Mouse (Mus musculus) left cerebral cortex, adult 6 months (tissue): ENCODE data around the gene Ghitm. TPM values are rescaled to one million over a fixed set of nuclear protein-coding genes. Genes with fewer than 3 reads are reported as not detected.

Experiments used
- long read RNA-seq, 2 experiments: library from polyadenylated mRNA; unstranded; transcript quantifications; one replicate each; pipeline ENCODE4 v2.0.0; 2019 to 2020
- polyA plus RNA-seq: library from polyadenylated mRNA; unstranded; fragments of <200 nt; fragmentation: Nextera tagmentation; gene quantifications from 2 replicates; pipeline ENCODE4 v1.2.3, GENCODE M21; 2021

The Ghitm gene
- polyA plus RNA-seq: 717 and 756 TPM in 2 replicates
- long read RNA-seq, experiment 1, transcript Ghitm-202 (9 exons, 3,188 nt): major isoform, 3,148 of 4,175 reads
- long read RNA-seq, experiment 1, transcript Ghitm-201 (9 exons, 2,573 nt): minor isoform, 452 of 4,175 reads
- long read RNA-seq, experiment 1, partial matches to known transcripts: 240 of 4,175 reads
- long read RNA-seq, experiment 1, other reads (novel, unspliced or antisense): 335 of 4,175 reads
- long read RNA-seq, experiment 2, transcript Ghitm-202 (9 exons, 3,188 nt): major isoform, 486 of 771 reads
- long read RNA-seq, experiment 2, transcript Ghitm-201 (9 exons, 2,573 nt): minor isoform, 69 of 771 reads
- long read RNA-seq, experiment 2, partial matches to known transcripts: 114 of 771 reads
- long read RNA-seq, experiment 2, other reads (novel, unspliced or antisense): 102 of 771 reads

DNA sequence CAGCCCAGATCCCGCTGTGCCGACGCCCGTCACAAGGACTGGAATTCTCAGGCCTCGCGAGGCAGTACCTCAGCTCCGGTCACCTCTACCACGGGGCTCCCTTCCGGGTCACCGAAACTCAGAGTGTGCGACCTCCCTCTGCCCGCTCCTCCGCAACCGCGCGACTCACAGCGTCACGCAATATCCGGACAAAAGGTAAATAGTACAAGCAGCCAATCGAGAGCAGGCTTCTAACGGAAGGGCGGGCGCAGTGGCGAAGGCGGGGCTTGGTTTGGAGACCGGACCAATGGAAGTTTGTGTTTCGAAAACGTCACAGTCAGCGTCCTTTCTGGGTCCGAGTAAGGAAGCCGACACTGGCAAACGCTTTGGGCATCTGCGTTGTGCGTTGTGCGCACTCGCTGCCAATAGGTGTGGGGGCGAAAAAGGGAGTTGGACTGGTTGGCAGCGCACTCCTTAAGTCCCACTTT lies at the start of gene Ghitm:
Gene Ghitm, minus strand, starts transcription at position 146 of the 467 bp plus-strand sequence.

GRCm38 (mm10) chr14:37113922-37114321 lies 21.1 kb downstream of the Ghitm start, which contains the start of gene 2610528A11Rik:
Gene 2610528A11Rik, minus strand, starts transcription at chr14:37114022.

GRCm38 (mm10) chr14:37097956-37098530 lies 37.0 kb downstream of the Ghitm start, which contains the start of gene Cdhr1:
Gene Cdhr1, minus strand, starts transcription at chr14:37098347.

Other genes starting within 250 kb of the Ghitm start
- 45.6 and 52.7 TPM in 2 replicates for gene Ccser2, start 166.5 kb downstream of the Ghitm start, polyA plus RNA-seq
- gene Rgr, start 86.3 kb downstream of the Ghitm start, polyA plus RNA-seq: not detected in 2 replicates
- gene Lrit1, start 80.4 kb downstream of the Ghitm start, polyA plus RNA-seq: not detected in 2 replicates
- not detected in 2 replicates for gene Lrit2, start 67.3 kb downstream of the Ghitm start, polyA plus RNA-seq
- 1.7 and 2.4 TPM in 2 replicates for gene Cdhr1, start 36.9 kb downstream of the Ghitm start, polyA plus RNA-seq
- gene 2610528A11Rik, start 21.2 kb downstream of the Ghitm start, polyA plus RNA-seq: 1.2 and 1.9 TPM in 2 replicates